Mouse (Mus musculus): ENCODE measurements around the gene Btbd8. TPM values are rescaled to one million over a fixed set of nuclear protein-coding genes. Genes with fewer than 3 reads are reported as not detected.
A peak's percentile ranks its signal among the peaks of the same experiment; 100 is the strongest.

Gene Btbd8
- total RNA-seq, 2 experiments from 2014 or later = 6.3 to 6.8 TPM

GRCm38 (mm10) chr5:107521386-107521785 is 83.6 kb downstream of the Btbd8 start:
- DNase-seq = no peak

GRCm38 (mm10) chr5:107521897-107522296 is 84.1 kb downstream of the Btbd8 start:
- DNase-seq = peak; percentile 57

- no peak for DNase-seq
Observed at GRCm38 (mm10) chr5:107524281-107524680, 86.5 kb downstream of the Btbd8 start.

- DNase-seq = no peak
Observed at GRCm38 (mm10) chr5:107528856-107529255, 91.1 kb downstream of the Btbd8 start.

- DNase-seq = no peak
Observed at GRCm38 (mm10) chr5:107533590-107533989, 95.8 kb downstream of the Btbd8 start.

GRCm38 (mm10) chr5:107534581-107534980 is 96.8 kb downstream of the Btbd8 start, which contains the start of gene 1700028K03Rik:
TSS of gene 1700028K03Rik (plus strand) at chr5:107534709.
- no peak for DNase-seq

GRCm38 (mm10) chr5:107541696-107542095 is 103.9 kb downstream of the Btbd8 start:
- peak; percentile 11 for DNase-seq

- no peak for DNase-seq
Observed at GRCm38 (mm10) chr5:107545927-107546326, 108.1 kb downstream of the Btbd8 start.

GRCm38 (mm10) chr5:107547955-107548354 is 110.2 kb downstream of the Btbd8 start:
- DNase-seq = no peak

GRCm38 (mm10) chr5:107548444-107548843 is 110.6 kb downstream of the Btbd8 start:
- DNase-seq = no peak

GRCm38 (mm10) chr5:107554336-107554735 is 116.5 kb downstream of the Btbd8 start:
- no peak for DNase-seq

GRCm38 (mm10) chr5:107556969-107557368 is 119.2 kb downstream of the Btbd8 start:
- DNase-seq = no peak

Other genes with a start within 250 kb of the Btbd8 start
- 10 to 100 TPM; 28.5 to 28.9 TPM for gene Tgfbr3, start 148.4 kb upstream of the Btbd8 start, total RNA-seq (2021)
- 1 to 10 TPM; 1.6 to 1.7 TPM for gene Brdt, start 106.8 kb upstream of the Btbd8 start, total RNA-seq (2021)
- under 1 TPM; 0.36 to 0.62 TPM for gene Ephx4, start 35.3 kb upstream of the Btbd8 start, total RNA-seq (2021)
- gene Lpcat2b, start 6.4 kb upstream of the Btbd8 start, total RNA-seq (2021) = not detected
- gene Gm42669, start 69.6 kb downstream of the Btbd8 start, total RNA-seq (2021) = under 1 TPM in 1 of 2 experiments, not detected in 1; 0.10 TPM
- gene 1700028K03Rik, start 96.7 kb downstream of the Btbd8 start, total RNA-seq (2021) = not detected
- gene Rpap2, start 159.4 kb downstream of the Btbd8 start, total RNA-seq (2021) = 10 to 100 TPM in 1 of 2 experiments, 1 to 10 TPM in 1; 7.8 to 11.2 TPM
- gene Glmn, start 159.9 kb downstream of the Btbd8 start, total RNA-seq (2021) = 10 to 100 TPM; 11.4 to 13.2 TPM

Measured in heart, postnatal 4 days (tissue).